Mouse (Mus musculus): ENCODE results near the gene Olfr1087. TPM values are rescaled to one million over a fixed set of nuclear protein-coding genes. Genes with fewer than 3 reads are reported as not detected.
"Not testable (repeated sequence)": the region's sequence is repeated elsewhere in the genome, so short reads cannot be mapped to it uniquely, and the experiment has no call there.

Gene Olfr1087
- total RNA-seq (2017) = not detected in 2 replicates

DNA sequence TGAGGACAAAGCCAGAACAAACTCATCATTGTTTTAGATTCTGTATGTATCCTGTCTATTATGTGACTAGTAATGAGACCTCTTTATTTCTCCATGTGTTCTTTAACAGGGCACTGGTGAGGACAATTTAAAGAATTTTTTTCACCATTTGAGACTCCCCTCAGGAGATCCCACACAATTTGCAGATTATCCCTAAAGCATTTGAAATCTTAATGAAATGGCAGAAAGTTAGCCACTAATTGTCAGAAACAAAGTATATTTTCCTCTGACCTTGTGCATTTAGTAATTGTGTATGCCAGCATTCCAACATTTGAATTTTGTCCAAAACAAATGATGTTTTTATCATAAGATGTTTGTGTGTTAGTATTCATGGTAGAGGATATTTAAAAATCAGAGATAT lies at the start of gene Olfr1087:
Olfr1087 (minus strand) TSS at position 101 of the 400 bp plus-strand sequence.
- ATAC-seq (replicated peaks; ENCODE audit: low read depth, poor library complexity, severe bottlenecking) = no peak

DNA sequence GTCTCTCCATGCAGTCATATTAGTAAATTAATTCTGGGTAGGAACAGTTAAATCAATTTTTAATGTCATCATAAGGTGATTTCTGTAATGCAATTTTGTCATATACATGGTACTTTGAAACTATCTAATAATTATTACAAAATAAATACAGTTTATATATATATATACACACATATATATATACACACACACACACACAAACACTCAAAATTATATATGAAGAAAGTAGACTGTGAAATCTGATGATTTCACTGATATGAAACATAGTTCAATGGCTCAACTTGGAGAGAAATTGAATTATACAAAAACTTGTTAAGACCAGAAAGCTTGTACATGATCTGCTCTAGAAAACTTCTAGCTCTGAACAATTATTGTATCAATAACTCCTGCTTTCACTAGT lies 35.4 kb upstream of the Olfr1087 start, which contains the start of gene Olfr1089:
Olfr1089 (minus strand) TSS at position 101 of the 400 bp plus-strand sequence.
- ATAC-seq (replicated peaks; ENCODE audit: low read depth, poor library complexity, severe bottlenecking) = no peak

- no peak for ATAC-seq (replicated peaks; ENCODE audit: low read depth, poor library complexity, severe bottlenecking)
These were observed 18.2 kb downstream of the Olfr1087 start, which contains the start of gene Olfr1086 for GRCm38 (mm10) chr2:86679992-86680391. Olfr1086 (minus strand) TSS chr2:86680092.

DNA sequence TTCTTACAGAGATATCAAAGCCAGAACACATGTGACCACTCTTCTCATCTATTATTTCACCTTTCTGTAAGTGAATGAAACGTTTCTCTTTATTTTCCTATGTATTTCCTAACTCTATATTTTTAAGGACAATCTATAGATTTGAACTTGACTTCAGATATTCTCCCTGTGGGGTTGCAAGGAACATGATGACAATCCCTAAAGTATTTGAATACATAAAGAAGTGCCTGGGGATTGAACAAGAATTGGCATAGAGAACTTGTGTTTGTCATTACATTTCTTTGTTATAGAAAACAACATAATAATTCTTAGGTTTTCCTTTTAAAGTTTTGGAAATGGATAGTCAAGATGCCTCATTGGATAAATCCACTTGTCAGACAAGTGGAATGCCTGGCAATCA lies 36.3 kb downstream of the Olfr1087 start, which contains the start of gene Olfr1085:
Olfr1085 (minus strand) TSS at position 101 of the 400 bp plus-strand sequence.
- ATAC-seq (replicated peaks; ENCODE audit: low read depth, poor library complexity, severe bottlenecking) = no peak

GRCm38 (mm10) chr2:86639625-86640024 lies 58.6 kb downstream of the Olfr1087 start, which contains the start of gene Olfr1084:
Olfr1084 (minus strand) TSS chr2:86639725.
- ATAC-seq (replicated peaks; ENCODE audit: low read depth, poor library complexity, severe bottlenecking) = not testable (repeated sequence)

Other genes with a start within 250 kb of the Olfr1087 start
- gene Olfr1065, start 247.8 kb downstream of the Olfr1087 start, total RNA-seq (2017) = not detected in 2 replicates
- gene Olfr1066, start 242.1 kb downstream of the Olfr1087 start, total RNA-seq (2017) = not detected in 2 replicates
- gene Olfr228, start 211.0 kb downstream of the Olfr1087 start, total RNA-seq (2017) = not detected in 2 replicates
- gene Olfr1076, start 189.9 kb downstream of the Olfr1087 start, total RNA-seq (2017) = not detected in 2 replicates
- not detected in 2 replicates for gene Olfr1079, start 155.9 kb downstream of the Olfr1087 start, total RNA-seq (2017)
- gene Olfr1080, start 140.2 kb downstream of the Olfr1087 start, total RNA-seq (2017) = not detected in 2 replicates
- not detected in 2 replicates for gene Olfr1082, start 99.4 kb downstream of the Olfr1087 start, total RNA-seq (2017)
- gene Olfr1084, start 58.7 kb downstream of the Olfr1087 start, total RNA-seq (2017) = not detected in 2 replicates
- gene Olfr1085, start 36.4 kb downstream of the Olfr1087 start, total RNA-seq (2017) = not detected in 2 replicates
- not detected in 2 replicates for gene Olfr1086, start 18.3 kb downstream of the Olfr1087 start, total RNA-seq (2017)
- gene Olfr1089, start 35.3 kb upstream of the Olfr1087 start, total RNA-seq (2017) = not detected in 2 replicates
- gene Olfr1090, start 60.6 kb upstream of the Olfr1087 start, total RNA-seq (2017) = not detected in 2 replicates
- not detected in 2 replicates for gene Olfr1093, start 84.1 kb upstream of the Olfr1087 start, total RNA-seq (2017)
- not detected in 2 replicates for gene Olfr141, start 111.6 kb upstream of the Olfr1087 start, total RNA-seq (2017)
- gene Olfr1094, start 126.3 kb upstream of the Olfr1087 start, total RNA-seq (2017) = not detected in 2 replicates
- not detected in 2 replicates for gene Olfr1095, start 153.3 kb upstream of the Olfr1087 start, total RNA-seq (2017)
- gene Gm13723, start 176.4 kb upstream of the Olfr1087 start, total RNA-seq (2017) = not detected in 2 replicates
- not detected in 2 replicates for gene Olfr1097, start 193.8 kb upstream of the Olfr1087 start, total RNA-seq (2017)
- not detected in 2 replicates for gene Olfr1098, start 226.2 kb upstream of the Olfr1087 start, total RNA-seq (2017)